Mouse (Mus musculus) embryo, embryonic 11.5 days (tissue): Measurements from ENCODE around the gene 4933428G20Rik.

Source experiments
- DNase-seq: peaks from one replicate; pipeline ENCODE4 v3.0.0-alpha.2; 2012; ENCODE audit warnings: low read depth, low spot score

Gene 4933428G20Rik

GRCm38 (mm10) chr11:97463166-97463565, 37.0 kb downstream of the 4933428G20Rik start:
- no peak for DNase-seq

GRCm38 (mm10) chr11:97462538-97462937, 37.6 kb downstream of the 4933428G20Rik start:
- no peak for DNase-seq

GRCm38 (mm10) chr11:97461307-97461820, 38.8 kb downstream of the 4933428G20Rik start:
- DNase-seq: no peak

GRCm38 (mm10) chr11:97457120-97457519, 43.0 kb downstream of the 4933428G20Rik start:
- no peak for DNase-seq

- no peak for DNase-seq
Observed at GRCm38 (mm10) chr11:97451625-97452024, 48.5 kb downstream of the 4933428G20Rik start.

- DNase-seq: no peak
Observed at GRCm38 (mm10) chr11:97450305-97450922, 49.7 kb downstream of the 4933428G20Rik start.

- DNase-seq: no peak
Observed at GRCm38 (mm10) chr11:97449601-97450293, 50.4 kb downstream of the 4933428G20Rik start.

GRCm38 (mm10) chr11:97448611-97449394, 51.3 kb downstream of the 4933428G20Rik start:
- DNase-seq: no peak

- DNase-seq: no peak
Observed at GRCm38 (mm10) chr11:97447979-97448378, 52.2 kb downstream of the 4933428G20Rik start.

- DNase-seq: no peak
Observed at GRCm38 (mm10) chr11:97445999-97446511, 54.1 kb downstream of the 4933428G20Rik start.

GRCm38 (mm10) chr11:97445596-97445995, 54.5 kb downstream of the 4933428G20Rik start:
- DNase-seq: no peak

GRCm38 (mm10) chr11:97442891-97443675, 57.1 kb downstream of the 4933428G20Rik start:
- no peak for DNase-seq

GRCm38 (mm10) chr11:97441658-97442125, 58.4 kb downstream of the 4933428G20Rik start:
- DNase-seq: no peak

- DNase-seq: no peak
Observed at GRCm38 (mm10) chr11:97441036-97441657, 59.0 kb downstream of the 4933428G20Rik start.
